Mouse (Mus musculus) CH12.LX (cell line): ENCODE results near the gene Olfr657. TPM values are rescaled to one million over a fixed set of nuclear protein-coding genes. Genes with fewer than 3 reads are reported as not detected.

Source experiments
- DNase-seq: peaks from one replicate; pipeline ENCODE4 v3.0.0-alpha.2; 2013; ENCODE audit errors: extremely low read depth
- H3K27ac ChIP-seq: 2 replicates; pipeline ENCODE4 v1.5.1; 2012; ENCODE audit warnings: low read depth, mild to moderate bottlenecking, control low read depth, moderate library complexity; ENCODE audit not compliant: insufficient read depth
- H3K27me3 ChIP-seq: replicated peaks from 2 replicates; pipeline ENCODE3; 2012; ENCODE audit warnings: inconsistent platforms
- H3K36me3 ChIP-seq, 2 experiments: replicated peaks in 1 of 2; 2 replicates each; pipeline versions ENCODE3 to v1.6.1; 2012; ENCODE audit warnings: inconsistent platforms in 1 of 2, low read length in 1 of 2, mild to moderate bottlenecking in 1 of 2, mixed read lengths in 1 of 2, moderate library complexity in 1 of 2; ENCODE audit not compliant: control insufficient read depth in 1 of 2, insufficient read depth in 1 of 2
- H3K4me1 ChIP-seq, 2 experiments: 2 replicates each; pipeline ENCODE4 v1.6.1; 2012; ENCODE audit warnings: inconsistent platforms in 1 of 2, moderate library complexity in 1 of 2; ENCODE audit not compliant: insufficient read depth in 2 of 2, control insufficient read depth in 1 of 2
- H3K4me2 ChIP-seq: 2 replicates; pipeline ENCODE4 v1.6.1; 2012; ENCODE audit warnings: low read depth, mild to moderate bottlenecking, control low read depth; ENCODE audit not compliant: poor library complexity, insufficient read depth, severe bottlenecking
- H3K4me3 ChIP-seq, 3 experiments: fragments of 150-350 bp in 1 of 3; sonication (generic) in 1 of 3; replicated peaks in 1 of 3; 2 replicates each; pipeline versions ENCODE3 to v1.5.1; 2011 to 2012; ENCODE audit warnings: low read depth in 2 of 3, low read length in 2 of 3, mild to moderate bottlenecking in 2 of 3, moderate library complexity in 2 of 3, control low read depth in 1 of 3, improper control_type of control experiment in 1 of 3, inconsistent platforms in 1 of 3, mixed read lengths in 1 of 3; ENCODE audit not compliant: poor library complexity in 1 of 3
- H3K79me2 ChIP-seq: replicated peaks from 2 replicates; pipeline ENCODE4 v1.6.1; 2012; ENCODE audit warnings: mild to moderate bottlenecking, moderate library complexity; ENCODE audit not compliant: control insufficient read depth, poor library complexity, insufficient read depth, severe bottlenecking; ENCODE audit errors: extremely low read depth
- H3K9ac ChIP-seq: 2 replicates; pipeline ENCODE4 v1.6.1; 2012; ENCODE audit warnings: low read depth, mild to moderate bottlenecking, control low read depth, moderate library complexity; ENCODE audit not compliant: insufficient read depth
- H3K9me3 ChIP-seq: replicated peaks from 2 replicates; pipeline ENCODE3; 2012; ENCODE audit warnings: low read length, inconsistent platforms, mixed read lengths
- BHLHE40 ChIP-seq: IDR thresholded peaks from 2 replicates; pipeline ENCODE4 v1.6.1; 2011; ENCODE audit warnings: mild to moderate bottlenecking, low read depth, low read length, improper control_type of control experiment
- CHD1 ChIP-seq: IDR thresholded peaks from 2 replicates; pipeline ENCODE4 v1.6.1; 2012; ENCODE audit warnings: low read depth, low read length, improper control_type of control experiment, inconsistent platforms
- CHD2 ChIP-seq: IDR thresholded peaks from 2 replicates; pipeline ENCODE4 v1.6.1; 2011; ENCODE audit warnings: low read length, improper control_type of control experiment
- CTCF ChIP-seq, 2 experiments: IDR thresholded peaks in 1 of 2; conservative IDR thresholded peaks in 1 of 2; 2 replicates each; pipeline ENCODE4 v1.5.1; 2011 to 2012; ENCODE audit warnings: low read depth in 2 of 2, low read length in 2 of 2, improper control_type of control experiment in 1 of 2, inconsistent platforms in 1 of 2, mild to moderate bottlenecking in 1 of 2, moderate library complexity in 1 of 2
- ELF1 ChIP-seq: IDR thresholded peaks from 2 replicates; pipeline ENCODE4 v1.6.1; 2014; ENCODE audit warnings: low read depth, mild to moderate bottlenecking, inconsistent platforms, low read length, improper control_type of control experiment
- EP300 ChIP-seq: IDR thresholded peaks from 2 replicates; pipeline ENCODE4 v1.6.1; 2011; ENCODE audit warnings: low read length, improper control_type of control experiment
- ETS1 ChIP-seq: conservative IDR thresholded peaks from 2 replicates; pipeline ENCODE4 v1.6.1; 2012; ENCODE audit warnings: low read depth, mild to moderate bottlenecking, inconsistent platforms, low read length, improper control_type of control experiment, moderate library complexity
- GABPA ChIP-seq: IDR thresholded peaks from 2 replicates; pipeline ENCODE4 v1.6.1; 2012; ENCODE audit warnings: low read depth, low read length, improper control_type of control experiment, inconsistent platforms; ENCODE audit not compliant: insufficient replicate concordance
- HCFC1 ChIP-seq: IDR thresholded peaks from 2 replicates; pipeline ENCODE4 v1.6.1; 2012; ENCODE audit warnings: low read depth, mild to moderate bottlenecking, inconsistent platforms, low read length, improper control_type of control experiment
- IRF4 ChIP-seq: IDR thresholded peaks from 2 replicates; pipeline ENCODE4 v1.6.1; 2014; ENCODE audit warnings: low read depth, mild to moderate bottlenecking, inconsistent platforms, low read length, improper control_type of control experiment
- JUN ChIP-seq: IDR thresholded peaks from 2 replicates; pipeline ENCODE4 v1.6.1; 2011; ENCODE audit warnings: low read depth, mild to moderate bottlenecking, low read length, improper control_type of control experiment, moderate library complexity; ENCODE audit not compliant: insufficient read depth
- JUND ChIP-seq: conservative IDR thresholded peaks from 2 replicates; pipeline ENCODE4 v1.6.1; 2011; ENCODE audit warnings: low read depth, low read length, improper control_type of control experiment
- KAT2A ChIP-seq: IDR thresholded peaks from 2 replicates; pipeline ENCODE4 v1.6.1; 2012; ENCODE audit warnings: low read length, improper control_type of control experiment, inconsistent platforms; ENCODE audit not compliant: insufficient replicate concordance
- MAX ChIP-seq: IDR thresholded peaks from 2 replicates; pipeline ENCODE4 v1.6.1; 2011; ENCODE audit warnings: low read length, improper control_type of control experiment
- MEF2A ChIP-seq: IDR thresholded peaks from 2 replicates; pipeline ENCODE4 v1.6.1; 2014; ENCODE audit warnings: low read depth, mild to moderate bottlenecking, inconsistent platforms, low read length, improper control_type of control experiment, borderline replicate concordance
- MYC ChIP-seq: IDR thresholded peaks from 2 replicates; pipeline ENCODE4 v1.6.1; 2011; ENCODE audit warnings: low read depth, mild to moderate bottlenecking, improper control_type of control experiment, low read length
- NELFE ChIP-seq: IDR thresholded peaks from 2 replicates; pipeline ENCODE4 v1.6.1; 2011; ENCODE audit warnings: low read depth, low read length, improper control_type of control experiment
- PAX5 ChIP-seq: IDR thresholded peaks from 2 replicates; pipeline ENCODE4 v1.6.1; 2012; ENCODE audit warnings: low read length, inconsistent platforms, mixed read lengths
- POLR2A ChIP-seq: IDR thresholded peaks from 2 replicates; pipeline ENCODE4 v1.6.1; 2011; ENCODE audit warnings: low read depth, mild to moderate bottlenecking, improper control_type of control experiment, low read length
- RAD21 ChIP-seq: IDR thresholded peaks from 2 replicates; pipeline ENCODE4 v1.6.1; 2011; ENCODE audit warnings: low read depth, mild to moderate bottlenecking, low read length, improper control_type of control experiment, moderate library complexity
- RCOR1 ChIP-seq: conservative IDR thresholded peaks from 2 replicates; pipeline ENCODE4 v1.6.1; 2012; ENCODE audit warnings: low read depth, mild to moderate bottlenecking, inconsistent platforms, low read length, improper control_type of control experiment
- SIN3A ChIP-seq: IDR thresholded peaks from 2 replicates; pipeline ENCODE4 v1.6.1; 2012; ENCODE audit warnings: low read length, improper control_type of control experiment, inconsistent platforms
- SMC3 ChIP-seq: IDR thresholded peaks from 2 replicates; pipeline ENCODE4 v1.6.1; 2011; ENCODE audit warnings: low read depth, low read length, improper control_type of control experiment
- TBP ChIP-seq: conservative IDR thresholded peaks from 2 replicates; pipeline ENCODE4 v1.6.1; 2011; ENCODE audit warnings: low read depth, low read length, improper control_type of control experiment
- TCF12 ChIP-seq: IDR thresholded peaks from 2 replicates; pipeline ENCODE4 v1.6.1; 2014; ENCODE audit warnings: low read depth, mild to moderate bottlenecking, inconsistent platforms, low read length, improper control_type of control experiment
- UBTF ChIP-seq: IDR thresholded peaks from 2 replicates; pipeline ENCODE4 v1.6.1; 2012; ENCODE audit warnings: low read depth, mild to moderate bottlenecking, inconsistent platforms, low read length, improper control_type of control experiment, moderate library complexity
- USF2 ChIP-seq: conservative IDR thresholded peaks from 2 replicates; pipeline ENCODE4 v1.6.1; 2011; ENCODE audit warnings: low read depth, low read length, improper control_type of control experiment
- ZC3H11A ChIP-seq: IDR thresholded peaks from 2 replicates; pipeline ENCODE4 v1.6.1; 2012; ENCODE audit warnings: low read depth, mild to moderate bottlenecking, inconsistent platforms, low read length, improper control_type of control experiment
- ZKSCAN1 ChIP-seq: IDR thresholded peaks from 2 replicates; pipeline ENCODE4 v1.6.1; 2012; ENCODE audit warnings: low read depth, inconsistent platforms, low read length, improper control_type of control experiment, borderline replicate concordance
- ZMIZ1 ChIP-seq: IDR thresholded peaks from 2 replicates; pipeline ENCODE4 v1.6.1; 2012; ENCODE audit warnings: low read depth, mild to moderate bottlenecking, inconsistent platforms, low read length, improper control_type of control experiment
- ZNF384 ChIP-seq: IDR thresholded peaks from 2 replicates; pipeline ENCODE4 v1.6.1; 2012; ENCODE audit warnings: low read depth, low read length, improper control_type of control experiment, inconsistent platforms
- dilution Hi-C: fragments of 300-500 bp; cut with MboI; formaldehyde crosslinking; loops from 2 replicates; pipeline ENCODE4 v1.14.3; 2020; ENCODE audit warnings: low sequenced_read_pairs; ENCODE audit not compliant: extremely low pct_unique_long_range_greater_than_20kb, extremely low pct_ligation_motif_present
- in situ Hi-C: fragments of 300-500 bp; cut with MboI; formaldehyde crosslinking; loops from 3 replicates; pipeline ENCODE4 v1.14.3; 2019; ENCODE audit warnings: low sequenced_read_pairs, low pct_ligation_motif_present, low pct_unique_long_range_greater_than_20kb, mixed read lengths
- polyA plus RNA-seq: library from polyadenylated mRNA; unstranded; fragments of >175 nt; gene quantifications from 2 replicates; pipeline ENCODE4 v1.2.1, GENCODE M21; 2012; ENCODE audit warnings: low read depth; ENCODE audit not compliant: insufficient read length
- total RNA-seq, 2 experiments: library from RNA; depleted of rRNA; stranded (reverse); fragments of 300-350 nt in 1 of 2; fragments of >200 nt in 1 of 2; gene quantifications; 2 replicates each; pipeline ENCODE4 v1.2.3; 2012 to 2014

The Olfr657 gene
- total and polyA plus RNA-seq, 3 experiments: not detected

DNA sequence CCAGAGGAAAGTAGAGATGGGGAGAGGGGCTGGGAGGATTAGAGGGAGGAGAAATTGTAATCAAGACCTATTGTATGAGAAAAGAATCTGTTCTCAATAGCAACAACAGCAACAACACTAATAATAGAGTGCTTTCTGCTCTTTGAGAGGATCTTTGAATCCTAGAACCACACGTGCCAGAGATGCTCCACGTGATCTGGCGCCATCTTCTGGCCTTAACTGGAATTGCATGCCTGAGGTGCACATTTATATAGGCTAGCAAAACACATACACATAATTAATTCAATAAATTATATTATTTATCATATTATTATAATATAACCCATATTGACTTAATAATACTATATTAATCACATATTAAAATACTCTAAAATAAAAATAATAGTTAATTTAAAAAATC lies 21.4 kb upstream of the Olfr657 start:
- no peaks in the 10 kb centered on the region for H3K27me3 ChIP-seq
- TF ChIP-seq SMC3 (peak; percentile 75), UBTF (no peak), ZMIZ1 (no peak), IRF4 (no peak), HCFC1 (no peak), RCOR1 (no peak), ETS1 (no peak), BHLHE40 (peak; percentile 98), POLR2A (no peak), KAT2A (no peak), JUND (no peak), TBP (no peak), SIN3A (no peak), USF2 (no peak), MEF2A (no peak), ZC3H11A (no peak), NELFE (no peak), CHD2 (no peak), CTCF (conservative IDR thresholded peaks at IDR 0.05 in 1 of 2, IDR thresholded peaks at IDR 0.05 in 1 of 2; ENCODE audit: low read depth in 2 of 2, low read length in 2 of 2) (peak; percentile 82 to 96), ZNF384 (no peak), MYC (peak; percentile 84), EP300 (no peak), TCF12 (no peak), PAX5 (no peak), ELF1 (no peak), JUN (no peak), RAD21 (peak; percentile 80), ZKSCAN1 (no peak), MAX (peak; percentile 72), CHD1 (no peak), GABPA (no peak)
- TF ChIP-seq, all 38 proteins: peak for 6
- dilution Hi-C loops (no loop called here), in situ Hi-C loops (no loop called here)
- Histone ChIP-seq H3K4me1 (no peaks in the 10 kb centered on the region), H3K36me3 (no peaks in the 10 kb centered on the region), H3K9ac (no peak overlapping the region), H3K4me2 (no peak overlapping the region), H3K27ac (no peak overlapping the region), H3K79me2 (no peaks in the 10 kb centered on the region), H3K9me3 (no peaks in the 10 kb centered on the region), H3K4me3 (no peak overlapping the region)
- DNase-seq: peak; percentile 70
